Mouse (Mus musculus) right cerebral cortex, postnatal 10 days (tissue): Measurements from ENCODE around the gene Rph3al.

Experiments
- DNase-seq, 2 experiments: peaks; one replicate each; pipeline ENCODE4 v3.0.0; 2021; ENCODE audit warnings: low spot score in 2 of 2

Gene Rph3al

DNA sequence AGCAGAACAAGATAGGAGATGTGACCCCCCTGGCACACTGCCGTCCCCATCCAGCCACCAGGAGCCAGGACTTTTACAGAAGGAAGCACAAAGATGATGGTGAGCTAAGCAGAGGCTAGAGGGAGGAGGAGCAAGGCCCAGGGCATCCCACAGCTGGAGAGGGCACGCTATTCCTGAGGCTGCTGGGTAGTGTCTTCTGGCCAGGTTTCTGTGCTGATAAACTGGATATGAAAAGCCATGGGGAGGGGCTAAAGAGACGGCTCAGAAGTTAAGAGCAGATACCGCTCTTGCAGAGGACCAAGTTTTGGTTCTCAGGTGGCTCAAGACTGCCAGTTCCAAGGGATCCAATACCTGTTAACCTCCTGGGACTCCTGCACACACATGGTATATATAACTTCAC, 76.6 kb downstream of the Rph3al start:
- DNase-seq: no peak

DNA sequence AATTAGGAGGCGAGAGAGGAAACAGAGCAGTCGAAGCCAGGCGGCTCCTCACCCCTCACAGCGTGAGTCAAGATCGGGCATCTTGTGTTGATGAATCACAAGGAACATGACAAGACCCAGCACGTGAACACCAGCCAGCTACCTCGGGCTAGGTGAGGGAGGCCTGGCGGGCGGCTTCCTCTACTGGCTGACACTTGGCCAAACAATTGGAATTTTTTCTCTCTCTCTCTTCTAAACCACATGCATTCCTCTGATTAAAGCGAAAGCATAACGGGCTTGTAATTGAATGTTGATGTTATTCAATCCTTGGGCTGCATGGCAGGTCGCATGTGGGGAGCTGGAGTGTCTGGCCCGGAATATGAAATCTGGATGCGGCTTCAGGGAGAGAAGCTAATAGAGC, 77.0 kb downstream of the Rph3al start:
- DNase-seq: no peak

DNA sequence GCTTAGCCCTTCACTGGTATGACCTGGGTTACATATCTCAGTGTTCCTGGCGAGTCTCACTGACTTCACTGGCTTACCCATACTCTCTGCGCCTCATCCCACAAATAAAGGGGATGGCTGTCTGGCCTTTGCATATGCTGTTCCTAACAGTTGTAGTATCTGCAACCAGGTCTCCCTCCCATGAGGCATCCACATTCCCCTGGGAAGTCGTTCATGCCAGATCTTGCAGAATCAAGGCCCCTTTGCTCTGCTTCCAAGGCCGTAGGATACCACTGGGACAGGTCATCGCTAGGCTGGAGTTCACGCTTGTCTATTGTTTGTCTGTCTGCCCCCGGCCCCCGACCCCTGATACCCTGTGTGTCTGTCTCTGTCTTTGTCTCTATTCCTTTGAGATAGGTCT, 78.8 kb downstream of the Rph3al start:
- no peak for DNase-seq

GRCm38 (mm10) chr11:75858975-75859374, 79.3 kb downstream of the Rph3al start:
- no peak for DNase-seq

- DNase-seq: no peak
These were observed 80.4 kb downstream of the Rph3al start for GRCm38 (mm10) chr11:75857781-75858180.

GRCm38 (mm10) chr11:75854327-75854726, 83.9 kb downstream of the Rph3al start:
- DNase-seq: no peak

DNA sequence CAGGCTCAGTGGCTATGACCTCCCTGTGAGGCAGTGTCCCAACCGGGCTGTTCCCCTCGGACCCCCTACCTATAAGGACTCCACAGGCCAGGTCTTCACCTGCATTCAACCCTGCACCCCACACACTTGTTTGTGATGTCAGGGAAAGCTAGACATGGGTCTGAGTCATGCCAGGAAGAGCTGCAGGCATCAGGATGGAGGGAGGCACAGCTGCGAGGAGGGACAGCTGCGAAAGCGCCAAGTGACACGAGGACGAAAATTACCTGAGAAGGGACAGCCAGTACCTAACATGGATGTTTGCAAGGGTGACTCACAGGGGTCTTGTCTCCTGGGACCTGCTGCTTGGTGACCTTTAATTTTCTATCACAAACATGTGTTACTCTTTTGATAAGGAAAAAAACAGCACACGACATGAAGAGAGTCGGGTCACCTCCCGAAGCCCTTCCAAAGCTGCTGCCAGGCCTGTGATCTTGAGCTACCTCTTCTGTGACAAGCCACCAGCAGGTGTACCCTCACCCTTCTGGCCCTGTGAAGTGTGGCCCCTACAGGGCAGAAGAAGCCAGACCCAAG, 85.1 kb downstream of the Rph3al start:
- DNase-seq: no peak

- no peak for DNase-seq
These were observed 85.7 kb downstream of the Rph3al start for GRCm38 (mm10) chr11:75852485-75852884.

DNA sequence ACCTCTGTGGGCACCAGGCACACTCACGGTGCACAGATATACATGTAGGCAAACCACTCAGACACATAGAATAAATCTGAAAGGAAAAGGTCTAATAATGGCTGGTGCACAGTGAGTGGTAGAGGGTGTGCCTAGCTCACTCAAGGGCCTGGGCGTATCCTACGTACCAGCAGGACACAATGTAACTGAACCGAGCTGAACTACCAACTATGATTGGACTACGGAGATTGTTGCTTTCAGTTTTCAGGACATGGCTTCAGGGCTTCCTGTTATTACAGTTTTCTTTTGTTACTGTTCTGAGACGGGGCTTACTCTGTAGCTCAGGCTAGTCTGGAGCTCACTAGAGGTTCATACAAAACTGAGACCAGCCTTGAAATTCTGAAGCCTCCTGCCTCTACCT, 88.7 kb downstream of the Rph3al start:
- no peak for DNase-seq

DNA sequence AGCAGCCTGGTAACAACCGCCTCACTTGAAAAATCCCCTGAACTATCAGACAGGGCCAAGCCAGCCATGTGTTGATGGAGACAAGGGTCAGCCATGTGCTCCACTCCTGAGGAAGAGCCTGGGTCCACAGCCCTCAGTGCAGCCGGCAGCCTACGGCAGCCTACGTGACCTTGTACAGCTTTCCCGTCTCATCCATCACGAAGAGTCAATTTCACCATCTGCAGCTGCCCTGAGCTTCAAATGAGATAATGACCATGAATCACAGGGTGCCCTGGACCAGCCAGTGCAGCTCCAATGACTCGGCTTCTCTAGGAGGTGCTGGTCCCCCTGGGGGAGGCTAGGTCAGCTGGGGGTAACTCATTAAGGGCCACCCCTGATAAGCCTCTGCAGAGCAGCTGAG, 91.6 kb downstream of the Rph3al start:
- no peak for DNase-seq

GRCm38 (mm10) chr11:75845675-75846074, 92.6 kb downstream of the Rph3al start:
- DNase-seq: peak in 1 of 2 experiments; percentile 56

DNA sequence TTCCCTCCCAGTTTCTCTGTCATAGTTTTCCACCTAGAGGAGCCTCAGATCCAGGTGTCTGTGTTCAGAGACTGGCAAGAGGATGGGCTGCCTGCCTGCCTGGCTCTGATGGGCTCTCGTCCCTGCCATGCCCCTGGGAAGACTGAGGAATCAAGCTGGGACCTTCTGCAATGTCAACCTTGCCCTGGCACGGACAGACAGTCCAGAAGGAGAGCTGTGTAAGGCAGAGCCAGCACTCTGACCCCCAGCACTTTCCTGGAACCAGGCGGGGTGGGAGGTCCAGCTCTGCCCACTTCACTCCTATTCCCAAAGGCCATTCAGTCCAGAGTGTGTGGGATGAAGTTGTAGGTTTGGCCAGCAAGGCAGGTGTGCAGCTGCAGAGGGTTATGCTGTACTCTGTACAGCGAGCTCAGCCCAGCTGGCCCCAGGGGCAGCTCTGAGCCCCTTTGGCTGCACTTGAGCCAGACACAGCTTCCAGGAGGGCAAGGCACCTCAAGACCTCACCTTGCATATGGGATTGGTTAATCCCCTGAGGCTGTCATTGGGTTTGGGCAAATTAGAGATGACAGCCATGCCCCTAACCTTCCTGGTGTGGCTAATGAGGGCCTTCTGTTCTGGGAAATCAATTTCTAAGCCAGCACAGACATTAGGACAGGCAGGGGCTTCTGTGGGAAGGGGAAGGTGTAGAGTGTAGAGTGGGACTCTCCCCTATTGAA, 95.2 kb downstream of the Rph3al start:
- no peak for DNase-seq

DNA sequence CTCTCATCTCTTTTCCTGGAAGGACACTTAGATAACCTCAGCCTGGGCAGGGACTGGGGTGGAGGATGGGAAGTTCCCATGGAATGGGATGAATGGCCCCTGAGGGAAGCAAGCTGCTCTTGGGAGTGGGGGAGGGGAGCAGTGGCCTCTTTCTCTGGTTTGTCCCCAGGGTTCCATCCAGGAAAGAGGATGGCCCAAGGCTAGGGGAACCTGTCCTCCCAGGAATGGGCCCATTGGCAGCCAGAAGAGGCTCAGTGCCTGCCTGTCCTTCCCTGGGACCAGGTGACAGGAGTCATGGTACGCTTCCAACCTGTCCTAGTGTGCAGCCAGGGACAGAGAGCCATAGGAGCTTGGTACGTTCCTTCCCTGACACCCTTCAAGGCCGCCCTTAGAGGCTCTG, 96.7 kb downstream of the Rph3al start:
- DNase-seq: no peak

DNA sequence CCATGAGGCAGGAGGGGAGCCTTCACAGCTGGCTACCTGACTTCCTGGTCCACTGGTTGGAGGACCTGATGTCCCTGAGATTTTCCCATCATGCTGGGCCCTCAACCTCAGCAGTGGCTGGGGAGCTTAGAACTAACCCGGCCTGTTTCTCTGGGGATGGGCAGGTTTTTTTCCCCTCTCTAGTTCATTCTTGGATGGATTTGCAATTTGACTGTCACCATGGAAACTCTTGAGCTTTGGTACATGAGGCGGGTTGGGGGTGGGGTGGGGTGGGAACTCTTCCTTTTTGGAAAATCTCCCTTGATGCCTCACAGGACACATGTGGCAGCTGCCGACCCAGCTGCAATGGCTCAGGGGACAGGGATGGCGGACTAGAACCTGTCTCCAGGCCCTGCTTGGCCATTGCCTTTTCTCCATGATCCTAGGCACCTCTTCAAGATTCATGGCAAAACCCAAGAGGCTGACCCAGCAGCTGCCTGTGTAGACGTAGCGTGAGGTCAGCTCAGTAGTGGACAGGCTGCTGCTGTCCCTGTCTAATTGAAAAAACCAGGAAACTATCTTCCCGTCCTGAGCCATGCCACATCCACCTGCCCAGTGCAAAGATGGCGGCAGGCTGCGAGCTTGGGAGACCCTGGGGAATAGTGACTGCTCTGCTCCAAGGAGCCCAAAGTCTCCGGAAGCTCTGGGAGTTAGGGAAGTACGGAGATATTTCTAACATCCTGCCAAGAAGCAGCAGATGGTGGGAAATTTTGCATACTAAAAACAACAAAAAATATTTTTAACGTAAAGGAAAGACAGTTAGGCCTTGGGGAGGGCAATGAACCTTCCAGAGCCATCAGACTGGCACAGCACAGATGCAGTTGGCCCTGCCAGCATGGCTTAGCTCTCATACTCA, 98.4 kb downstream of the Rph3al start:
- DNase-seq: peak; percentile 61

DNA sequence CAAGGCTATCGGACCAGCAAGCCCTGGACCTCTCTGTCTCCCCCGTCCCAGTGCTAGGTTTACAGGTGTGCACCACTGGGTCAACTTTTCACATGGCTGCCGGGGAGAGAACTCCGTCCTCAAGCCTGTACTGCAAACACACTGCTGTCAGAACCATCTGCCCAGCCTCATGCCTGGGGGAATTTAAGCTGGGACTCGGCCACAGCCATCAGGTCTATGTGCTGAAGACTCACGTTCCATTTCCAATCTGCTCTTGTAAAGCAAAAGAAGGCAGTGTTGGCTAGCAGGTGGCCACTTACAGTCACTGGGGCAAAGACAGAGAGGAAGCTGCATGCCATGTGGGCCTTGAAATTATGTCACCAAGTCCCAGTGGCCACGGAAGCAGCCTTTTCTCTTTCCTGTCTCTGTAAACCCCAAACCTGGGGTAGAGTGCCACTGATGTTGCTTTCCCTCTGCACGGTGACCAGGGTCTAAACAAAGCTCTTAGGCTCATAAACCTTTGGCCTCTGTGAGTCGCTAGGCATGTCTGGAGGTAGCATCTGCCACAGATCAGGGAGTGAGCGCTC, 99.3 kb downstream of the Rph3al start:
- DNase-seq: peak in 1 of 2 experiments; percentile 48

DNA sequence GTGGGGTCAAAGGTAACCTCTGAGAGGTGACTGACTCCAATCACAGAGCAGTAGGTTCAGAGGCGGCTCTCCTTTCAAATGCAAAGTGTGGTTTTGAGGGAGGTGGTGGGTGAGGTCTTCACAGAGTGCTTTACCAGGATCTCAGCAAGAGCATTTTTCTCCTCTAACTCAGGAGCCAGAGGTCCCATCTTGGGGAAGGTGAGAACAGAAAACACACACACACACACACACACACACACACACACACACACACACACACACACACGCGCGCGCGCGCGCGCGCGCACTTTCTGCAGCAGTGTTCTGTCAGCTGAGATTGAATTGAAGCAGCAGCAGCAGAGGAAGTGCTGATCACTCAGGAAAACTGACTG, 102.0 kb downstream of the Rph3al start:
- no peak for DNase-seq

DNA sequence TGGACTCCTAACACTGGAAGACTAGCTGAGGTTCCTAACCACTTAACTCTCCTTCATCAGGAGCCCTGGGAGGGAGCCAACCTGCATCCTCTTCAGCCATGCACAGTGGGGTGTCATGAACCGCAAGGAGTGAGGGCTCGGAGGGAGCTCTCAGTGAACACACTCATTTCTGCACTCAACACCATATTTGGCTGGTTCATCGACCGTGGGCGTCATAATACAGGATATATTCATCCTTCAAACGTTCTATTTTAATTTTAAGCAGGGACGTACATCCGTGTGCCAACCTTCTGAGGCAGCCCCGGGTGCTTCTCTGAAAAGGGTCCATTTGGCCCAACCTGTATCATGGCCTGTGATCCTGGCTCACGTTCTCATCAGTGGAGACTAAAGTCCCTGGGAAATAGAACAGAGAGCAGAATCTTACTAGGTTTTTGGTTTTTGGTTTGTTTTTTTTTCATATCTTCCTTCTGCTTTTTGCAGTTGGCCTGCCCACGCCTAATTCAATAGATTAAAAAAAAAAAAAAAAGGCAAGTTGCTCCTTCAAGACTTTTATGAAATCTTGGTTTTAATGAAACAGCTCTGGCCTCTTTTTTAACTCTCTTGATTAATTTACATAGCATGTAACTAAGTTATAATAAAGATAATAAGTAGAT, 102.5 kb downstream of the Rph3al start:
- peak; percentile 58 to 59 for DNase-seq

DNA sequence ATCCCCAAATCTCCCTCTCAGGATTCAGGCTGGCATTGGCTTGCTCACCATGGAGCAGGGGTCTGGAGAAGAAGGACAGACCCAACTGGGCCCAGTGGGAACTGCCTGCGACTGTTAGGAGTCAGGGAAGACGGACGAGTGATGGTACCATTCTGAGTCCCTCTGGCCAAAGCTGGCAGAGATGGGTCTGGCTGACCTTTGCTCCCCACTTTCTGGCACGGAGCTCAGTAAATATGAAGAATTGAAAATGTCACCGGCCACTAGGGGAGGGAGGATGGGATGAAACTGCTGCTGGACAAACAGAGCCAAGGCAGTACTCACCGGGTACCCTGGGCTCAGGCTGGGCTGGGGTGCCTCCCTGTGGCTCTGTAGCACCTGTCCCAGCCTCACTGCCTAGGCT, 105.1 kb downstream of the Rph3al start:
- DNase-seq: no peak

GRCm38 (mm10) chr11:75830386-75830785, 107.8 kb downstream of the Rph3al start:
- DNase-seq: no peak

- DNase-seq: no peak
These were observed 110.8 kb downstream of the Rph3al start for GRCm38 (mm10) chr11:75827414-75827813.

GRCm38 (mm10) chr11:75823506-75823905, 114.7 kb downstream of the Rph3al start:
- DNase-seq: no peak

DNA sequence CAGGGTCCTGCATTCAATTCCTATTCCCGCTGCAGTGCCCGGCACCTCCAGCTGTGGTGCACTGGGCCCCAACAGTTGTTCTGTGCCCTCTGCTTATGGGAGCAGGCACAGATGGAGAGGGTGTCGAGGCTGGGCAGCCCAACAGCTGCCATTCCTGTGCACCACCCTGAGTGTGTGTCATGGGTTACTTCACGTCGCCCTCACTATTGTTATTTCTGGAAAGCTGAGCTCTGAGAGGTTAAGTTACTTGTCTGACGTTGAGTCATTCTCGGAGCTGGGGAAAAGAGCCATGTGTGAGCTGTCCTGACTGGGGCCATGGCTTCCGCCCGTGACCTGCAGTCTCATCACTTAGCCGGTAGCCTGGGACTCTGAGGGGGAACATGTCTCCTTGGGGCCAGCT, 125.1 kb downstream of the Rph3al start:
- no peak for DNase-seq
